8 mouse cellular contexts compared by ENCODE assay signal in genomic region chr1:72313399-72314039, GRCm38 (mm10). TPM values are rescaled to one million over a fixed set of nuclear protein-coding genes. Genes with fewer than 3 reads are reported as not detected.
A peak's percentile ranks its signal among the peaks of the same experiment; 100 is the strongest.
DNase-seq lines count a peak whose midpoint lies in the region; ATAC-seq and TF ChIP-seq lines count a peak whose summit lies in the region.
"Had no signal": no experiment of that assay in that cellular context is flagged by ENCODE, and none has a peak within 500 bp of the region (broad histone marks: within the 10 kb centered on the region; RNA-seq: fewer than 3 reads in every experiment).

No protein-coding gene starts in this region.

- H3K4me3 ChIP-seq in lung, embryonic 14.5 days (ENCODE audit: low read depth, low read length): no peak overlapping the region
- no peak overlapping the region for H3K4me3 ChIP-seq in embryonic facial prominence, embryonic 14.5 days (ENCODE audit: low read depth, low read length)
- H3K4me3 ChIP-seq: midbrain, embryonic 12.5 days had no signal

- H3K9ac ChIP-seq in lung, embryonic 14.5 days: no peak overlapping the region
- H3K9ac ChIP-seq in embryonic facial prominence, embryonic 14.5 days (ENCODE audit: low read depth, low read length): no peak overlapping the region
- H3K9ac ChIP-seq: midbrain, embryonic 12.5 days had no signal

- H3K27me3 ChIP-seq in lung, embryonic 14.5 days (ENCODE audit: insufficient read depth, low read length): no peaks in the 10 kb centered on the region
- H3K27me3 ChIP-seq in embryonic facial prominence, embryonic 14.5 days (replicated peaks; ENCODE audit: control insufficient read depth, insufficient read depth, low read length): no peaks in the 10 kb centered on the region
- H3K27me3 ChIP-seq: midbrain, embryonic 12.5 days had no signal

- 72% methylated on average over 5 of the region's 5 CpGs for WGBS in lung, embryonic 14.5 days
- WGBS in embryonic facial prominence, embryonic 14.5 days: 74% methylated on average over 5 of the region's 5 CpGs

- no peak overlapping the region for H3K27ac ChIP-seq in lung, embryonic 14.5 days (ENCODE audit: low read depth)
- no peak overlapping the region for H3K27ac ChIP-seq in embryonic facial prominence, embryonic 14.5 days (replicated peaks; ENCODE audit: low read depth, low read length)
- H3K27ac ChIP-seq: midbrain, embryonic 12.5 days had no signal

- no peaks in the 10 kb centered on the region for H3K4me1 ChIP-seq in lung, embryonic 14.5 days (ENCODE audit: insufficient read depth)
- H3K4me1 ChIP-seq in embryonic facial prominence, embryonic 14.5 days (ENCODE audit: control insufficient read depth, insufficient read depth, low read length): peaks cover 13% of the 10 kb centered on the region; the same call in 1 of the 2 replicates

- no peaks in the 10 kb centered on the region for H3K9me3 ChIP-seq in lung, embryonic 14.5 days (ENCODE audit: low read depth, low read length)
- no peaks in the 10 kb centered on the region for H3K9me3 ChIP-seq in embryonic facial prominence, embryonic 14.5 days (ENCODE audit: control insufficient read depth, low read length)
- H3K9me3 ChIP-seq: midbrain, embryonic 12.5 days had no signal

- peak; percentile 77 for TF ChIP-seq CTCF in lung, embryonic 14.5 days (IDR thresholded peaks at IDR 0.05; ENCODE audit: low read depth)

- no peak overlapping the region for H3K4me2 ChIP-seq in lung, embryonic 14.5 days
- H3K4me2 ChIP-seq in embryonic facial prominence, embryonic 14.5 days (ENCODE audit: low read depth, low read length): no peak overlapping the region
- H3K4me2 ChIP-seq: midbrain, embryonic 12.5 days had no signal

- peak; percentile 74 for DNase-seq in lung, embryonic 14.5 days
- DNase-seq in lung, postnatal 4 days: no peak
- DNase-seq in NIH3T3 (ENCODE audit: low read depth): peak; percentile 82
- DNase-seq in embryonic facial prominence, embryonic 14.5 days (ENCODE audit: low spot score): peak; percentile 30
- no peak for DNase-seq in T-cell, adult 2 months (ENCODE audit: low spot score)
- no peak for DNase-seq in adrenal gland, postnatal 36 days

- ATAC-seq in lung, embryonic 14.5 days (ENCODE audit: insufficient read depth): no peak
- ATAC-seq in embryonic facial prominence, embryonic 14.5 days (ENCODE audit: low read depth): no peak
- peak; percentile 55; the same call in 1 of the 2 replicates for ATAC-seq in neutrophil, adult 5-6 weeks (ENCODE audit: extremely low read depth, insufficient number of reproducible peaks, low FRiP score, poor library complexity, severe bottlenecking)

- H3K36me3 ChIP-seq in lung, embryonic 14.5 days (ENCODE audit: insufficient read depth): peaks cover 24% of the 10 kb centered on the region; the same call in 1 of the 2 replicates
- peaks cover 64% of the 10 kb centered on the region; the same call in 1 of the 2 replicates for H3K36me3 ChIP-seq in embryonic facial prominence, embryonic 14.5 days (ENCODE audit: control insufficient read depth, insufficient read depth, low read length)

RNA-seq across cellular contexts. Expression of gene Xrcc5, which starts 6.3 kb away (rescaled TPM):
- polyA plus RNA-seq in lung, embryonic 14.5 days (2014; fragmentation: Nextera tagmentation; extraction: Ambion mirVana): 36.2 and 36.8 TPM in 2 replicates
- 31.2 and 39.6 TPM in 2 replicates for polyA plus RNA-seq in embryonic facial prominence, embryonic 14.5 days (2014; fragmentation: Nextera tagmentation; extraction: Ambion mirVana)
- total RNA-seq in neutrophil, adult 5-6 weeks (2017): 21.9 and 22.1 TPM in 2 replicates
- 10 to 100 TPM; 11.0 to 13.0 TPM for total RNA-seq in adrenal gland, postnatal 36 days (2021)

RNA-seq across cellular contexts. Expression of gene Tmem169, which starts 29.4 kb away (rescaled TPM):
- 1.1 and 2.3 TPM in 2 replicates for polyA plus RNA-seq in lung, embryonic 14.5 days (2014; fragmentation: Nextera tagmentation; extraction: Ambion mirVana)
- polyA plus RNA-seq in embryonic facial prominence, embryonic 14.5 days (2014; fragmentation: Nextera tagmentation; extraction: Ambion mirVana): 4.0 and 4.1 TPM in 2 replicates
- 0.12 TPM in 1 of 2 replicates, not detected in the other for total RNA-seq in neutrophil, adult 5-6 weeks (2017)
- total RNA-seq in adrenal gland, postnatal 36 days (2021): under 1 TPM; 0.16 to 0.53 TPM

RNA-seq across cellular contexts. Expression of gene Pecr, which starts 29.4 kb away (rescaled TPM):
- polyA plus RNA-seq in lung, embryonic 14.5 days (2014; fragmentation: Nextera tagmentation; extraction: Ambion mirVana): 22.7 and 25.6 TPM in 2 replicates
- 30.4 and 31.4 TPM in 2 replicates for polyA plus RNA-seq in embryonic facial prominence, embryonic 14.5 days (2014; fragmentation: Nextera tagmentation; extraction: Ambion mirVana)
- 0.93 and 1.5 TPM in 2 replicates for total RNA-seq in neutrophil, adult 5-6 weeks (2017)
- 10 to 100 TPM; 21.8 to 28.2 TPM for total RNA-seq in adrenal gland, postnatal 36 days (2021)

Comparison
In these comparisons a context has a peak if more than half of its experiments do, and no peak if none do; other contexts are left out.
1. DNase-seq: peak in lung, embryonic 14.5 days (single experiment), NIH3T3 (single experiment) and embryonic facial prominence, embryonic 14.5 days (single experiment); none in lung, postnatal 4 days (0 of 2), T-cell, adult 2 months (single experiment) and adrenal gland, postnatal 36 days (0 of 2).